Mouse (Mus musculus): ENCODE measurements around the gene Ciart. TPM values are rescaled to one million over a fixed set of nuclear protein-coding genes. Genes with fewer than 3 reads are reported as not detected.
"Not testable (repeated sequence)": the region's sequence is repeated elsewhere in the genome, so short reads cannot be mapped to it uniquely, and the experiment has no call there.

The Ciart gene
- total RNA-seq (2021) = 10 to 100 TPM; 17.0 to 20.9 TPM
- long read RNA-seq, experiment 1, transcript Ciart-201 (6 exons, 1,398 nt) = major isoform, 14 of 25 reads
- long read RNA-seq, experiment 1, partial matches to known transcripts = 2 of 25 reads
- long read RNA-seq, experiment 1, other reads (novel, unspliced or antisense) = 7 of 25 reads
- long read RNA-seq, experiment 2, transcript Ciart-201 (6 exons, 1,398 nt) = major isoform, 7 of 16 reads
- long read RNA-seq, experiment 2, partial matches to known transcripts = 4 of 16 reads
- long read RNA-seq, experiment 2, other reads (novel, unspliced or antisense) = 4 of 16 reads

DNA sequence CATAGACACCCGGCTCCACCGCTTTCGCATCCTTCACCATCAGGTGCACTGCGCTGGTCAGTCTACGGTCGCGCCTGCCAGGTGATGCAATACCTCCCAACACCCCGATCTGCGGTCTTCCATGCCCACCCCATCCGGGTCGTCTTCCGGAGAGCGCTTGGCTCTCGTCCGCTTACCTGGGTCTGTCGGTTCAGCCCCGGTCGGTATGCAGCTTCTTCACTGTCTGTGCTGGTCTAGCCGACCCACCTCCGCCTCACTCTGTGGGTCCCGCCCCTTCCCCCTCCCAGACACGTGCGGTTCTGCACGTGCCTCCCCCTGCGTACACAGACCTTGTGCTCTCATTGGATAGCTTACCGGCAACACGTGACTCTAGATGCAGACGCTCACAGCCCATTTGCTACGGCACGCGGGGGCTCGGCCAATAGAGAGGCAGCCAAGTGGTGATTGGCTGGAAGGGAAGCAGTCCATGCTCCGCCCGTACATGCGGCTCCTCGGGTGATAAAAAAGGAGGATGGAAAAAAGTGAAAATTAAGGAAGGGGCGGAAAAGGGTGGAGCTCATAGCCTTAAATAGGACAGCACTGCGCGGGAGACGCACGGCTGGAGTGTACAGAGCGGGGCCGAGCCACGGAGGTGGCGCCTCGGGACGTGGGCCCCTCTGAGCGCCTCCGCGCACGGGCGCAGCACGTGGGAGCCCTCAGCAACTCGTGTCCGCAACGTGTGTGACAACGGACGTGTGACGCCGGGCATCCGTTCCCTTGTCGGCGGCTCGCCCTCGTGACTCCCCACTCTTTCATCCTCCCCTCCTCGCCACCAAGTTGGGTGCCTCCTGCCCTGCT lies at the start of gene Ciart:
TSS of gene Ciart (minus strand) at position 273 of the 837 bp plus-strand sequence.
- peak; percentile 96 to 99 for DNase-seq (ENCODE audit: low spot score in 2 of 2)
- intact Hi-C loops (cut with DNase I) = loop anchor here (1.0 to 10.0 kb wide), 2 partner anchors 25 to 173 kb away; partner anchors contain the start of gene Vps45

DNA sequence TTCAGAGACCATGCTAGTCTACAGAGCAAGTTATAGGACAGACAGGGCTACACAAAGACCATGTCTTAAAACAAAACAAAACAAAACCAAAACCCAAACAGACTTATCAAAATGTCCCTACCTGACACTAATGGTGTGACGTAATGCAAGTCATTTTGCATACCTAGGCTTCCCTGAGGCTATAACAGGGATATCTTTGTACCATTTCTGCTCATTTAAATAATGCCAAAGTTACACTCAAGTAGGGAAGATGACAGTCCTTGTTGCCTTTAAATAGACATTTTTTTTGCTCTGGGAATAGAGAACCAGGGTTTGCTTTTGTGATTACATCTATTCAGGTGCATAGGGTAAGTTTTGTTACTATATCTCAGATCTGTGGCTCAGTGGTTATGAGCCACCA lies 49.4 kb upstream of the Ciart start:
- no peak for DNase-seq (ENCODE audit: low spot score in 2 of 2)
- intact Hi-C loops (cut with DNase I) = no loop called here

DNA sequence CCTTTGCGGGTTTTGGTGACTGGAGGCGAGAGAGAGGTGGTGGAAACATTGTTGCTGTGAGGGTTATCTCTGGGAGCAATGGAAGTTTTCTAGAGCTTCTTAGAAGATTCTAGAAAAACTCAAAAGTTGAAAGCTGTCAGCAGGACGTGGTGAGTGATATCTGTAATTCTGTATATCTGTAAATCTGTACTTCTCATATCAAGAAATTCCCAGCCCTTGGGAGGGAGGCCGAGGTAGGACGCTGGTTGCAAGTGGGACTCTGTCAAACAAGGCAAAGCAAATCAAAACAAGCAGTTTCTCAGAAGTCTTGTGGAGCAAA lies 48.4 kb upstream of the Ciart start:
- intact Hi-C loops (cut with DNase I) = no loop called here
- no peak for DNase-seq (ENCODE audit: low spot score in 2 of 2)

DNA sequence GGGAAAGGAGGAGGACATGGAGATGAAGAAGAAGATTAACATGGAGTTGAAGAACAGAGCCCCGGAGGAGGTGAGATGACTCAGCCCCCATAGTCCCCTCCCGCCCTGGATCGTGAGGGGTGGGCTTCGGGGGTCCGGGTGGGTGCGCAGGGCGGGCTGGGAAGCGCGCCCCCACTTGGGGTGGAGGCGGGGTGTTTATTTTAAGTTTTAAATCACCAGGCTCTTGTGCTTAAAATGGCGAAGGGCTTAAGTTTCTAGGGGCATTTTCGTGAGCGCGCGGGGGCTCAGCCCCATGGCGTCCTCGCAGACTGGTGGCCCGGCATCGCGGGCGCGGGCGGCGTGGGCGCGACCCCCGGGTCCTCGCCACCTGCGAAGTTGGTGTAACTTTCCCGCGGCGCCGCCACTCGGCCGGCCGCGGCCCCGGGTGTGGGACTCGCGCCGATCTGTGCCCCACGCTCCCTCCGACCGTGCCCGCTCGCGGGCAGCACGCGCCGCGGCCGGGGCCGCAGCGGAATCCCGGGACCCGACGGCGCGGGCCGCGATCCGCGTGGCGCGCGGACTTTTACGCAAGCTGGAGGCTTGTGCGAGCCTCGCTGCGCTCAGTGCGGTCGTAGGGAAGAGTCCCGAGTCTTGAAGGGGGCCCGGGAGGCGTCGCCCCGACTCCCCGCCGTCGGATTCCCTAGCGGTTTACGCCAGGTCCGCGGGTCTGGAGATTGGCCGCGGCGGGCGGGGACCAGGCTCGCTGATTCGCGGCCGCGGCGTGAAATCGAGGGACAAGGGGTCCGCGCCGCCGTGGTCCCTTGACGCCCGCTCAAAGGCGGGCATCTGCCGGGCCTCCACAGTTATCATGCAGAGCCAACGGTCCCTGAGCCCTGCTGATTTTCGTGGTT lies 47.8 kb upstream of the Ciart start:
- intact Hi-C loops (cut with DNase I) = no loop called here
- DNase-seq (ENCODE audit: low spot score in 2 of 2) = peak; percentile 24 to 31

DNA sequence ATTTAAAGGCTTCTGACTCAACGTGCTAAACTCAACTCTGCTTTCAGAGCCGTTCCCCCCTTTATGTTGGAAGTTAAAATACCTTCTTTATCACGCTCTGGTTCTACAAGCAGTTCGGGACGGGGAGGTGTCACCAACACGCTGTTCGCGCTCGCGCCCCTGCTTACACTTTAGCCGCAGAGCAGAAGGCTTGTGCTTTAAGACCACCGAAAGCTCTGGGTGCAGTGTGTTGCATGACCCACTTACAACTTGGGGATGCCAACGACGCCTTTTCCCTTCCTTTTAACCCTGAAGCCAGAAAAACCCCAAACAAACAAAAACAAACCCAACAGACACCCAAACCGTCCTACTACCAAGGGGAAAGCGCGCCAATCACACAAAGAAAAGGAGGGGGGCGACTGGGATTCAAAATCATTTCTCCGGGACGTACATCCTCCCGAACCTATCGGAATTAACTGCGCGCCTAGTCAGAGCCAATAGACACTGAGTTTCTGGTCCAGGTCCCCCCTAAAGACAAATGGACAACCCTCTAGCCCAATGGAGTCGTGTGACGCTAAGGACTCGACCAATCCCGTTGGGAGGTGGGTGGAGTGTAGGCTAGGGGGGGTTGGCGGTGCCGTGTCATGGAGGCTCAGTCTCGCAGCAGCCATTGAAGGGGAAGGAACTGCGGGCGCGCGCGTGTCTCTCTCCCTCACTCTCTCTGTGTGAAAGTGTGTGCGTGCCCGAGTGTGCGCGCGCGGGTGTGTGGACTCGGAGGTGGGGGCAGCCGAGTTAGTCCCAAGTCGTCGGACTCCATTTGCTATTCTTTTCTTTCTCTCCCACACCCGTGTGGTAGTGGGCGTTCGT lies 46.8 kb upstream of the Ciart start, which contains the start of gene Anp32e:
TSS of gene Anp32e (plus strand) at position 589 of the 846 bp plus-strand sequence.
- intact Hi-C loops (cut with DNase I) = no loop called here
- DNase-seq (ENCODE audit: low spot score in 2 of 2) = peak; percentile 97 to 99

DNA sequence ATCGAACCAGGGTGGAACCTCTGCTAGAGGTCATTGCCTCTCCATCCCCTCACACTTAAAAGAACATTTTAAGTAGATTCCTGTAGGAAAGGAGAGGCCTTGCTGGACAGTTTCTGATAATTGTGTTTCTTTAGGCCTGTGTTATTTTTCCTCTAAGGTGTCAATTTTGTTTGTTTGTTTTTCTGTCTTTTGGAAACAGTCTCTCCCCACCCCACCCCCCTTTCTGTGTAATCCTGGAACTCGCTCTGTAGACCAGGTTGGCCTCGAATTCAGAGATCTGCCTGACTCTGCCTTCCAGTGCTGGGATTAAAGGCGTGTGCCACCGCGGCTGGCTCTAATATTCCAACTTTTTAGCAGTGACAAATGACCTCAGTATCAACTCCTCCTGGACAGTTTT lies 46.2 kb upstream of the Ciart start:
- intact Hi-C loops (cut with DNase I) = no loop called here
- DNase-seq (ENCODE audit: low spot score in 2 of 2) = no peak

DNA sequence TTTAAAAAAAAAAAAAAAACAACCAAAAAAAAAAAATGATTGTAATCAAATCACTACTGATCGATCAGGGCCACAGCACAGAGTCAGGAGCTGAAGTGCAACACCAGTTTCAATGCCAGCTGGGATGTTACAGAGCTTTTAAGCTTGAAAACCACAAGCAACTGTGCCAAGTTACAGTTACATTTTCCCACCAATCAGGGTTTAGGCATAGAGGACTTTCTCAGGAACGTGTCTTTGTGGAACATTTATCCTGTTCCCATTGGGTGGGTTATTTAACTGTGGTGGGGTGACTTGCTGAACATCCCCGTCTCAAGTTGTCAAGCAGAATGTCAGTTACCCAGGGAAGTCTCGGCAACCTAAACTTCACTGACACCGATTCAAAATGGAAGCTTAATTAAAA lies 43.0 kb upstream of the Ciart start:
- DNase-seq (ENCODE audit: low spot score in 2 of 2) = no peak

DNA sequence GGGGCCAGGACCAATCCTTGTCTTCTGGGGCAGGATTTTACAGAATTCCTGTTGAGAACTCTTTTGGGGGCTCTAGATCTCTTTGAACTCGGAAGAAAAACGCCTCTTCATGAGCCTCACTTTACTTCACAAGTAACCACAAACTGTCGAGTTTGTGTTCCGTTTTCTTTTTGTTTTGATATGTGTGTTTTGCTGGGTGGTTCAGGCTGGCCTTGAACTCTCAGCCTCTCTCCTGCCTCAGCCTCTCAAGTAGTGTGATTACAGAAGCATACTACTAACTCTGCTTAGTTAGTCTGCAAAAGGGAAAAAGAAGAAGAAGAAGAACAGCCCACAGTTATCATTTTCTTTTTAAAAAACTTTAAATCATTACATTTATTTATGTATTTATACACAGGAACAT lies 42.1 kb upstream of the Ciart start:
- intact Hi-C loops (cut with DNase I) = no loop called here
- no peak for DNase-seq (ENCODE audit: low spot score in 2 of 2)

More for the DNA sequence above, 43.0 kb upstream of the Ciart start:
- intact Hi-C loops (cut with DNase I) = no loop called here

DNA sequence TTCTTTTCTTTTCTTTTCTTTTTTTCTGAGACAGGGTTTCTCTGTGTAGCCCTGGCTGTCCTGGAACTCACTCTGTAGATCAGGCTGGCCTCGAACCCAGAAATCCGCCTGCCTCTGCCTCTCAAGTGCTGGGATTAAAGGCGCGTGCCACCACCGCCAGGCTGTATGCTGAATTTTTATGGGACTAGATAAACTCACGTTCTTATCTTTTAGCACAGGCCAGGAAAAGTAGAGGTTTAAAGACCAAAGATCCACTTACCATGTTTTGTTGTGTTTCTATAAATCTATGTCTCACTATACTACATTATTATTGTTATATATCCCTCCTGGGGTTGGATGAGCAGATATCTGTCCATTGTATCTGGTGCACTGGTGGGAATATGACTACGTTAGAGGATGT lies 41.4 kb upstream of the Ciart start:
- DNase-seq (ENCODE audit: low spot score in 2 of 2); intact Hi-C loops (cut with DNase I): not testable (repeated sequence)

DNA sequence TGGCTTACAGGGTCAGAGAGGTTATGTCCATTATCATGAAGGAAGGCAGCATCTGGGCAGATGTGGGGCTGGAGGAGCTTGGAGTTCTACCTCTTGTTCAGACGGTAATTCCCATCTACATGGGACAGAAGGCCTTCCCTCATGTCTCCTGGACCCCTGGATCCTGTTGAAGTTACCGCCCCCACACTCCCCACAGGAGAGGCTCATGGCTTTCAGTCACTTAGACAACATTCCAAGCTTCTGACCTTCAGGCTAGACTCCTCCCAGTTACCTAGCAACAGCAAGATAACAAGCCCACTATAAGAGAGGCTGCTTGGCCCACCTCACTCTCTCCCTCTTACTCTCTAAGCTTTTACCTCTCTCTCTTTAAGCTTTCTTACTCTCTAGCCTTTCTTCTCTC lies 38.5 kb upstream of the Ciart start:
- intact Hi-C loops (cut with DNase I); DNase-seq (ENCODE audit: low spot score in 2 of 2): not testable (repeated sequence)

DNA sequence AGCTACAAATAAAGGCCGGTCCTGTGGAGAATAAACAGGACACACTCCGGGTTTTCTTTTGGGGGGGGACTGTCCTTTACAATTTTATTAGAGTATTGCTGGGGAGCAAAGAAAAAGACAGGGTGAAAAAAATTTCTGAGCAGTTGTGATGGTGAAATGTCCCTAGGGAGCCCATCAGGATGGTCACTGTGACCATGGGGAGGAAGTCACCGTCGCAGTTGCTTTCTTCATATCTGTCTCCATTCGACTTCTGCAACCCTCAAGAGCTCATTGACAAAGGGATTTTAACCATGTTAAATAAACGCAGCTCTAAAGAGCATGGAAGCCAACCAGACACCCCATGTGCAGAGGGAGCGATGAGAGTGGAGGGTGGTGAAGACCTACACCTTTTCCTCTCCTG lies 34.7 kb upstream of the Ciart start:
- no peak for DNase-seq (ENCODE audit: low spot score in 2 of 2)
- intact Hi-C loops (cut with DNase I) = no loop called here

DNA sequence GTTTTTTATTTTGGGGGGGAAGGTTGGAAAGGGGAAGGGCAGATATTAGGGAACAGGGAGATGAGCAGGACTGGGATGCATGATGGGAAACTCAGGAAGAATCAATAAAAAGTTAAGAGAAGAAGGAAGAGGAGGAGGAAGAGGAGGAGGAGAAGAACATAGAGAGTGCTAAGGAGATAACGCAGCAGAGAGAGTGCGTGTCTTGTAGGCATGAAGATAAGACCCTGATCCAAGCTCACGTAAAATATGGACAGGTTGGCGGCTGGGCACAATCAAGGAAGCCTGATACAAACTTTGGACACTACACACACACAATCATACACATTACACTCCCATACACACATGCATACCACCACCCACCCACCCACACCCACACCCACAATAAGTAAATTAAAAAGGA lies 32.7 kb upstream of the Ciart start:
- no peak for DNase-seq (ENCODE audit: low spot score in 2 of 2)
- intact Hi-C loops (cut with DNase I) = no loop called here

DNA sequence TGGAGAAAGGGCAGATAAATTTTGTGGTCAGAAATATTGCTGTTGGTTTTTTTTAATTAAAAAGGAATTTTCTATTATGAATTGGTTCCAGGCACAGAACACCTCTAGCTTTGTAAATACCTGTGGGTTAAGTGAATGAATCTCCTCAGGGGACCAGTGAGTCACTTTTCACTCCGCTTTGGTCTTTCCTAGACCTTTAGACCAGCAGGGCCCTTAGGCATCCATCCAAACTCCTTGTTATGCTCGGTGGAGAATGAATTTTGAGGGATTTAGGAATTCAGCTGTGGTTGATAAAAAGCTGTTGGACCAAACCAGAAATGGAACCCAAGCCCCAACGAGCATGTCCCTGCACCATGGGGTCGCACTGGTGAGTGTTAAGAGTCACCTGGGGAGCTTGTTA lies 25.6 kb upstream of the Ciart start:
- no peak for DNase-seq (ENCODE audit: low spot score in 2 of 2)
- intact Hi-C loops (cut with DNase I) = loop anchor here (1.0 kb wide), 1 partner anchor 25 kb away; the partner anchor contains the start of gene Ciart

DNA sequence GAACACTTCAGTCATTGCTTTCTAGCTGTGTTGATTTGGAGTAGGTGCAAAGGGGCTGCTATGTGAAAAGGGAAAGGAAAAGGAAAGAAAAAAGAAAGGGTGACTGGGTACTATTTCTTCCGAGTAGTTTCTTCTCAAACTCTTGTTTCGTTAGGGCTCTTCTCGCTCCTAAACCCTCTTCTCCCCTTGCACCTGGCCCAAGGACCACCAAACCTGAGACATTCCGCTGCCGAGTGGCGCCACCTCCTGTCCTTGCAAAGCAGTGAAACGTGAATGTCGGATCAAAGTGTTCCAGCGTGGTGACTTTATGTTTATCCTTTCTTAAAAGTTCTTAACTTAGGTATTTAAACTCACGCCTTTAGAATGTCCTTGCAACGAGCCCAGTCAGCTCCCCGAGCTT lies 24.8 kb upstream of the Ciart start:
- intact Hi-C loops (cut with DNase I) = loop anchor here (1.0 kb wide), 1 partner anchor 25 kb away; the partner anchor contains the start of gene Ciart
- peak in 1 of 2 experiments; percentile 40 for DNase-seq (ENCODE audit: low spot score in 2 of 2)

DNA sequence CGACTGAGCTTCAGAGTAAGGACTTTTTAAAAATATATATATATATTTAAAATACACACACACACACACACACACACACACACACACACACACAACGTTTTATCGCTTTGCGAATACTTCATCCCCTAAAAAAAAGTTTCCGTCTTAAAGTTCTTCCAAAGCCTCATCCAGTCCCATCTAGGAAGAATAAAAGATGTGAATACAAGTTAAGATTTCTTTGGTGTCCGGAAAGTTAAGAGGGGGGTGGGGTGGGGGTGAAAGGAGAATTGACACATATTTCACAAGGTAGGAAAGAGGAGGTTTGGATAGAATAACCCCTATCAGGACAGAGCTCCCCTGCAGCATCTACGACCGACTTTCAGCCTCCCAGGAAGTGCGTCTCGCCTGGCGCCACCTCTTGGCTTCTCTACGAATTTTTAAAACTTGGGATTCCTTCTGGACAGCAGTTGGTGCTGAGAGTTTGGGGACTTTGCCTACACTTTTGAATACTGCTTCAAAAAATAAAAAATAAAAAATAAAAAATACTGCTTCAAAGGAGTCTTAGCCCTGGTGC lies 24.0 kb upstream of the Ciart start:
- intact Hi-C loops (cut with DNase I) = no loop called here
- DNase-seq (ENCODE audit: low spot score in 2 of 2) = peak in 1 of 2 experiments; percentile 56

DNA sequence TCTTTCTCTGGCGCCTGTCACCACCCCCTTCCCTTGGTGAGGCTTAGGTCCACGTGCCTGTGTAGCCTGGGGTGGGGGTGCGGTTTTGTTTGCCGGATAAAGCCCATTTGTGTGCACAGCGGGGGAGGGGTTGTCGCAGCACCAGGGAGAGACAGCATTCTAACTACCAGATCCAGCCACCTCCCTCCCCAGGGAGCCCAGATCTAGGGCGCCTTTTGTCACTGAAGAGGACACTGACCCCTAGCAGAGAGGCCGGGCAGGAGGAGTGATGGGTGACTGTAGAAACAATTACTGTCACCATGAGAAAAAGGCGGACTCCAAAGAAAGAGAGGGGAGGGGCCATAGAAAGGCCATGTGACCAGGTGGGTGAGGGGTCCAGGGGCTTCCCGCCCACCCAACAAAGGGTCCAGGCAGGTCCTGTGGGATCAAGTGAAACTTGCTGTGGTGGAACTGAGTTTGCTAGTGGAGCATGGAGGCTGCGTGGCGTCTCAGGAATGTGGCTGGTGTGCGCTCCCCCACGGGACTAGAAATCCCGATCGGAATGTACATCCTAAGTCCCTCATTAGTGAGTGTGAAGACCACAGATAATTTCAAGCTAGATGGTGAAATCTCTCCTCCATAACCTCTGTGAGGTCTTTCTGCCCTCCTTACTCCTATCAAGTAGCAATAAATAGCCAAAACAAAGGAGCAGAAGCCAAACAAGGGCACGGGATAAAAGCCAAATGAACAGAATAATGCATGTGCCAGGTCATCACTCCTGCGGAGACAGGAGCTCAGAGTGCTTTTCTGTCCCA lies 23.3 kb upstream of the Ciart start:
- no peak for DNase-seq (ENCODE audit: low spot score in 2 of 2)
- intact Hi-C loops (cut with DNase I) = no loop called here

DNA sequence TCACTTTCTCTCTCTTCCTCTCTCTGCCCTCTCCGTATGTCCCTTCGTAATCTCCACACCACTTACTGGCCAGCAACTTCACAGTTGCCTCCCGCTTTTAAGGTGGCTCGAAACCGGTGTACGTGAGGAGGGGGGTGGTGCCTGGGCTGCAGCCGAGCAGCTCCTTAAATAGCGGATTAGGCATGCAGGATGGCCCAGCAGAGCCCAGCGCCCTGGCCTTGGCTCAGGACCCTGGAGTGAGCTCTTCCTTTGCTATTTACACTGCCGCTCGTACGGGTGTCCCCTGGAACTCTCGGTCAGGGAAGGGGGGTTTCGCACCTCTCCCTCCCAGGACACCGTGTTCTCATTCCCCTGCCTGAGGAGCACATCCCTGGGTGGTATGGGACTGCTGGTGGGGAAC lies 22.5 kb upstream of the Ciart start, which contains the start of gene Car14:
TSS of gene Car14 (minus strand) at position 124 of the 400 bp plus-strand sequence.
- intact Hi-C loops (cut with DNase I) = no loop called here
- no peak for DNase-seq (ENCODE audit: low spot score in 2 of 2)
